In the genomic region with DNA sequence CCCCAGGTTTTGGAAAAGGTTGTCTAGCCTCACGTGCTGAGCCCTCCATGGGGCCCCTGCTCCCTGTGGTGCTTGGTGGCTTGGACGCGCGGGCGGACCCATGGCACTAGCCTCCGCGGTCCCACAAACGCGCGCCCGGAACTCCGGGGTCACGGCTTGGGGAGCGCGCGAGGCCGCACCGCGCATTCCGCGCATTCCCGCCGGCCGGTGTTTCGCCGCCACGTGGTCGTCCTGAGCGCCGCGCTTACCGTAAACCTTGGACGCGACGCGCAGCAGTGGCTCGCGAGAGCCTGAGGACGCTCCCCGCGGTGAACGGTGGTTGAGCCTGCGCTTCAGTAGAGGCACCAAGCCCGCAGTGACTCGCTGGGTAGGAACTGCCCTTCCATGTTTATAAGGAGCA, we compare ENCODE assay signal across 8 mouse cellular contexts. TPM values are rescaled to one million over a fixed set of nuclear protein-coding genes. Genes with fewer than 3 reads are reported as not detected.
DNase-seq lines count a peak whose midpoint lies in the region; ATAC-seq and TF ChIP-seq lines count a peak whose summit lies in the region.

No protein-coding gene starts in this region.

- 0% methylated on average over 45 of the region's 45 CpGs for WGBS in heart, embryonic 15.5 days
- WGBS in kidney, postnatal 0 days: under 1% methylated on average over 45 of the region's 45 CpGs
- WGBS in lung, embryonic 14.5 days: under 1% methylated on average over 45 of the region's 45 CpGs

- H3K4me3 ChIP-seq in C2C12 (ENCODE audit: insufficient read depth, poor library complexity, severe bottlenecking): peak overlapping the region; percentile 89
- no peak overlapping the region for H3K4me3 ChIP-seq in embryonic fibroblast, embryonic 13.5 days (ENCODE audit: insufficient read depth, low read length)
- peak overlapping the region; percentile 72 for H3K4me3 ChIP-seq in heart, embryonic 15.5 days
- H3K4me3 ChIP-seq in kidney, postnatal 0 days (replicated peaks; ENCODE audit: low read depth, low read length): peak overlapping the region; percentile 84
- peak overlapping the region; percentile 71 for H3K4me3 ChIP-seq in lung, embryonic 14.5 days (ENCODE audit: low read depth, low read length)

- peak overlapping the region; percentile 87 for H3K4me2 ChIP-seq in heart, embryonic 15.5 days
- peak overlapping the region; percentile 99 for H3K4me2 ChIP-seq in kidney, postnatal 0 days (ENCODE audit: low read length)
- peak overlapping the region; percentile 97 for H3K4me2 ChIP-seq in lung, embryonic 14.5 days

- H3K9me3 ChIP-seq in heart, embryonic 15.5 days (replicated peaks): no peaks in the 10 kb centered on the region
- H3K9me3 ChIP-seq in kidney, postnatal 0 days (replicated peaks; ENCODE audit: low read length): no peaks in the 10 kb centered on the region
- no peaks in the 10 kb centered on the region for H3K9me3 ChIP-seq in lung, embryonic 14.5 days (ENCODE audit: low read depth, low read length)

- H3K9ac ChIP-seq in heart, embryonic 15.5 days: peak overlapping the region; percentile 31
- H3K9ac ChIP-seq in kidney, postnatal 0 days (ENCODE audit: low read depth, low read length): peak overlapping the region; percentile 54; the same call in 1 of the 2 replicates
- peak overlapping the region; percentile 58 for H3K9ac ChIP-seq in lung, embryonic 14.5 days

- ATAC-seq in heart, embryonic 15.5 days (replicated peaks; ENCODE audit: insufficient number of reproducible peaks, insufficient read depth, low FRiP score, low read depth): peak; percentile 28; the same call in 1 of the 2 replicates
- ATAC-seq in kidney, postnatal 0 days (replicated peaks; ENCODE audit: low FRiP score, low read depth): peak; percentile 22
- peak; percentile 29 for ATAC-seq in lung, embryonic 14.5 days (ENCODE audit: insufficient read depth)

- peak overlapping the region; percentile 67 for H3ac ChIP-seq in C2C12 (ENCODE audit: control insufficient read depth, insufficient read length, low read depth)

- H3K27ac ChIP-seq in embryonic fibroblast, embryonic 13.5 days (ENCODE audit: insufficient read depth, low read length): 0 out of 2 replicates have a peak overlapping the region, but pooled peaks have one; percentile 83
- peak overlapping the region; percentile 92 for H3K27ac ChIP-seq in heart, embryonic 15.5 days
- peak overlapping the region; percentile 92 for H3K27ac ChIP-seq in kidney, postnatal 0 days
- H3K27ac ChIP-seq in lung, embryonic 14.5 days (ENCODE audit: low read depth): peak overlapping the region; percentile 99

- H3K36me3 ChIP-seq in C2C12 (ENCODE audit: control insufficient read depth, insufficient read depth): no peaks in the 10 kb centered on the region
- no peaks in the 10 kb centered on the region for H3K36me3 ChIP-seq in heart, embryonic 15.5 days
- H3K36me3 ChIP-seq in kidney, postnatal 0 days (ENCODE audit: insufficient read depth, low read length): no peaks in the 10 kb centered on the region
- no peaks in the 10 kb centered on the region for H3K36me3 ChIP-seq in lung, embryonic 14.5 days (ENCODE audit: insufficient read depth)

- H3K79me3 ChIP-seq in C2C12 (ENCODE audit: low read depth): peaks cover 12% of the 10 kb centered on the region

- TF ChIP-seq CTCF in C2C12 (IDR thresholded peaks at IDR 0.05; ENCODE audit: control insufficient read depth, insufficient read depth, insufficient read length): peak; percentile 33
- peak; percentile 43; the same call in 1 of the 2 replicates for TF ChIP-seq CTCF in embryonic fibroblast, embryonic 13.5 days (IDR thresholded peaks at IDR 0.05; ENCODE audit: borderline replicate concordance, insufficient read depth, low read length)
- peak; percentile 50; the same call in 1 of the 2 replicates for TF ChIP-seq CTCF in kidney, postnatal 0 days (IDR thresholded peaks at IDR 0.05; ENCODE audit: low read depth)
- TF ChIP-seq CTCF in lung, embryonic 14.5 days (IDR thresholded peaks at IDR 0.05; ENCODE audit: low read depth): peak; percentile 43; the same call in 1 of the 2 replicates

- DNase-seq in adrenal gland, adult 18-20 months (ENCODE audit: low spot score in 2 of 2): peak; percentile 79 to 83
- peak; percentile 82 for DNase-seq in kidney, postnatal 0 days (ENCODE audit: low spot score)
- peak; percentile 94 for DNase-seq in lung, embryonic 14.5 days
- DNase-seq in ovary, postnatal 14 days (ENCODE audit: low spot score): peak; percentile 51
- DNase-seq in urinary bladder, postnatal 36 days (ENCODE audit: low spot score in 2 of 2): peak; percentile 64 to 66

- TF ChIP-seq POLR2A in embryonic fibroblast, embryonic 13.5 days (IDR thresholded peaks at IDR 0.05; ENCODE audit: low read depth, low read length): no peak

- peaks cover 14% of the 10 kb centered on the region for H3K79me2 ChIP-seq in C2C12 (ENCODE audit: control insufficient read depth, insufficient read depth)

- peaks cover 14% of the 10 kb centered on the region for H3K4me1 ChIP-seq in embryonic fibroblast, embryonic 13.5 days (ENCODE audit: control insufficient read depth, insufficient read depth, low read length)
- peaks cover 38% of the 10 kb centered on the region for H3K4me1 ChIP-seq in heart, embryonic 15.5 days (replicated peaks)
- H3K4me1 ChIP-seq in kidney, postnatal 0 days (replicated peaks; ENCODE audit: insufficient read depth, low read length): peaks cover 16% of the 10 kb centered on the region
- peaks cover 7% of the 10 kb centered on the region for H3K4me1 ChIP-seq in lung, embryonic 14.5 days (ENCODE audit: insufficient read depth)

- H3K27me3 ChIP-seq in C2C12 (ENCODE audit: control insufficient read depth, insufficient read depth, insufficient read length): no peaks in the 10 kb centered on the region
- no peaks in the 10 kb centered on the region for H3K27me3 ChIP-seq in heart, embryonic 15.5 days
- H3K27me3 ChIP-seq in kidney, postnatal 0 days (ENCODE audit: insufficient read depth, low read length): no peaks in the 10 kb centered on the region
- H3K27me3 ChIP-seq in lung, embryonic 14.5 days (ENCODE audit: insufficient read depth, low read length): 0 out of 2 replicates have a peak, but pooled peaks cover 6% of the 10 kb centered on the region

TF ChIP-seq in C2C12, 6 proteins besides CTCF, POLR2A, EP300 and RAD21:
- TF ChIP-seq MYOD1 (IDR thresholded peaks at IDR 0.05; ENCODE audit: control insufficient read depth, insufficient read length, low read depth) (peak; percentile 12), MYOG (IDR thresholded peaks at IDR 0.05; ENCODE audit: control insufficient read depth, extremely low read depth, insufficient read length) (no peak), USF1 (IDR thresholded peaks at IDR 0.05; ENCODE audit: low read depth) (peak; percentile 79), MAX (IDR thresholded peaks at IDR 0.05) (peak; percentile 97), CEBPB (IDR thresholded peaks at IDR 0.05; ENCODE audit: low read depth) (no peak), FOSL1 (IDR thresholded peaks at IDR 0.05; ENCODE audit: insufficient read depth, low read length, poor library complexity, severe bottlenecking) (no peak)

RNA-seq across cellular contexts. Expression of gene Ccnd1, which starts 3.5 kb away (rescaled TPM):
- polyA plus RNA-seq in C2C12 (2012; fragmentation: generic; extraction: Trizol): 196 TPM
- total RNA-seq in adrenal gland, adult 18-20 months (2021): 100 to 1,000 TPM; 140 to 149 TPM
- polyA plus RNA-seq in embryonic fibroblast, embryonic 13.5 days (2011; ENCODE audit: insufficient read length, low read depth, missing spikeins): 133 and 222 TPM in 2 replicates
- 57.2 and 57.4 TPM in 2 replicates for polyA plus RNA-seq in heart, embryonic 15.5 days (2015; fragmentation: Nextera tagmentation; extraction: Ambion mirVana)
- polyA plus RNA-seq in kidney, postnatal 0 days (2015; fragmentation: Nextera tagmentation; extraction: Ambion mirVana): 212 and 227 TPM in 2 replicates
- 148 and 154 TPM in 2 replicates for polyA plus RNA-seq in lung, embryonic 14.5 days (2014; fragmentation: Nextera tagmentation; extraction: Ambion mirVana)

RNA-seq across cellular contexts. Expression of gene LTO1, which starts 28.4 kb away (rescaled TPM):
- 13.5 TPM for polyA plus RNA-seq in C2C12 (2012; fragmentation: generic; extraction: Trizol)
- 10 to 100 TPM; 24.2 to 27.4 TPM for total RNA-seq in adrenal gland, adult 18-20 months (2021)
- polyA plus RNA-seq in embryonic fibroblast, embryonic 13.5 days (2011; ENCODE audit: insufficient read length, low read depth, missing spikeins): 21.2 and 25.5 TPM in 2 replicates
- polyA plus RNA-seq in heart, embryonic 15.5 days (2015; fragmentation: Nextera tagmentation; extraction: Ambion mirVana): 19.8 and 21.6 TPM in 2 replicates
- 22.4 and 25.9 TPM in 2 replicates for polyA plus RNA-seq in kidney, postnatal 0 days (2015; fragmentation: Nextera tagmentation; extraction: Ambion mirVana)
- 22.1 and 22.3 TPM in 2 replicates for polyA plus RNA-seq in lung, embryonic 14.5 days (2014; fragmentation: Nextera tagmentation; extraction: Ambion mirVana)

RNA-seq across cellular contexts. Expression of gene Fgf15, which starts 46.9 kb away (rescaled TPM):
- 0.02 TPM for polyA plus RNA-seq in C2C12 (2012; fragmentation: generic; extraction: Trizol)
- total RNA-seq in adrenal gland, adult 18-20 months (2021): under 1 TPM in 1 of 2 experiments, not detected in 1; 0.36 TPM
- not detected in 2 replicates for polyA plus RNA-seq in embryonic fibroblast, embryonic 13.5 days (2011; ENCODE audit: insufficient read length, low read depth, missing spikeins)
- polyA plus RNA-seq in heart, embryonic 15.5 days (2015; fragmentation: Nextera tagmentation; extraction: Ambion mirVana): 0.11 TPM in 1 of 2 replicates, not detected in the other
- 0.87 and 0.92 TPM in 2 replicates for polyA plus RNA-seq in kidney, postnatal 0 days (2015; fragmentation: Nextera tagmentation; extraction: Ambion mirVana)
- not detected in 2 replicates for polyA plus RNA-seq in lung, embryonic 14.5 days (2014; fragmentation: Nextera tagmentation; extraction: Ambion mirVana)
